Mouse (Mus musculus): Measurements from ENCODE around the gene Btbd35f7.
"Not testable (repeated sequence)": the region's sequence is repeated elsewhere in the genome, so short reads cannot be mapped to it uniquely, and the experiment has no call there.

Gene Btbd35f7

GRCm38 (mm10) chrX:5668767-5669166, at the start of gene Btbd35f7:
Btbd35f7 (plus strand) TSS chrX:5669067.
- not testable (repeated sequence) for DNase-seq (ENCODE audit: low read depth, low spot score)

Measured in brain, embryonic 18.5 days (tissue).